Mouse (Mus musculus) left cerebral cortex, adult 9 months (tissue): ENCODE results near the gene Hist1h2ao.
"Not testable (repeated sequence)": the region's sequence is repeated elsewhere in the genome, so short reads cannot be mapped to it uniquely, and the experiment has no call there.

Experiments used
- DNase-seq, 2 experiments: peaks; one replicate each; pipeline ENCODE4 v3.0.0; 2022; ENCODE audit warnings: low spot score in 2 of 2

Hist1h2ao gene

GRCm38 (mm10) chr13:21811074-21811473 lies 809 bp downstream of the Hist1h2ao start:
- not testable (repeated sequence) for DNase-seq

GRCm38 (mm10) chr13:21811539-21811938 lies 1.3 kb downstream of the Hist1h2ao start, which contains the start of gene Hist1h4m:
TSS of gene Hist1h4m (plus strand) at chr13:21811746.
- peak; percentile 23 to 67 for DNase-seq

GRCm38 (mm10) chr13:21812092-21812491 lies 1.8 kb downstream of the Hist1h2ao start:
- DNase-seq: not testable (repeated sequence)

GRCm38 (mm10) chr13:21820082-21820890 lies 10.0 kb downstream of the Hist1h2ao start:
- not testable (repeated sequence) for DNase-seq

GRCm38 (mm10) chr13:21828511-21828910 lies 18.2 kb downstream of the Hist1h2ao start:
- DNase-seq: no peak

GRCm38 (mm10) chr13:21830344-21830743 lies 20.1 kb downstream of the Hist1h2ao start:
- no peak for DNase-seq

- peak in 1 of 2 experiments; percentile 64 for DNase-seq
Measured at GRCm38 (mm10) chr13:21831418-21832394, 21.4 kb downstream of the Hist1h2ao start, which contains the start of gene Hist1h4n. TSS of gene Hist1h4n (minus strand) at chr13:21832196.

GRCm38 (mm10) chr13:21833461-21833860 lies 23.2 kb downstream of the Hist1h2ao start, which contains the start of the genes Hist1h2ap and Hist1h2br:
TSS of gene Hist1h2ap (minus strand) at chr13:21833507.
TSS of gene Hist1h2br (plus strand) at chr13:21833743.
- DNase-seq: not testable (repeated sequence)

GRCm38 (mm10) chr13:21840508-21840907 lies 30.2 kb downstream of the Hist1h2ao start:
- not testable (repeated sequence) for DNase-seq

GRCm38 (mm10) chr13:21846356-21846755 lies 36.1 kb downstream of the Hist1h2ao start:
- not testable (repeated sequence) for DNase-seq

- no peak for DNase-seq
Measured at GRCm38 (mm10) chr13:21847883-21848282, 37.6 kb downstream of the Hist1h2ao start.

GRCm38 (mm10) chr13:21850696-21851095 lies 40.4 kb downstream of the Hist1h2ao start:
- DNase-seq: not testable (repeated sequence)

GRCm38 (mm10) chr13:21852215-21852945 lies 42.1 kb downstream of the Hist1h2ao start:
- no peak for DNase-seq

GRCm38 (mm10) chr13:21855146-21855545 lies 44.9 kb downstream of the Hist1h2ao start:
- peak; percentile 22 to 91 for DNase-seq

GRCm38 (mm10) chr13:21855698-21856162 lies 45.5 kb downstream of the Hist1h2ao start:
- peak; percentile 18 to 79 for DNase-seq
